Mouse (Mus musculus) MEL-GATA-1-ER (cell line): ENCODE data around the gene Fam20c.

Source experiments
- DNase-seq: peaks from one replicate; pipeline ENCODE4 v3.0.0-alpha.2; 2012; ENCODE audit warnings: low read depth; ENCODE audit errors: extremely low read depth

The Fam20c gene

GRCm38 (mm10) chr5:138756311-138757085 is 2.2 kb downstream of the Fam20c start:
- no peak for DNase-seq

DNA sequence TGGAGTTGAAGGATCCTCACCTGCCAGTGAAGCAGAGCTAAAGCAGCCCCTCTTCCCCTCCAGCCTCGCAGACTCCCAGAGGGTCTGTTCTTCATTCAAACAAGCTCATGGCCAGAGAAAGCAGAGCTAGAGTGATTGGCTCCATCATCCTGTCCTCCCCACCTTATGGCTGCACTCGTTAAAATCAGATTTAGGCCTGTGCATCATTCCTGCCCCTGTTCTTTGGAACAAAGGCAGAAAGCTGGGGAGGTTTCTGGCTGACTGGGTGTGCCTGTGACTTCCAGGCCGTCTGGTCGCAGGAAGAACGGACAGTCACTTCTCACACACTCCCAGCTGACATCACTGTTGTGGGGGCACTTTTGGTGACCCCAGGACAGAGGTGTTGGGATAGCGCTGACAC is 2.8 kb downstream of the Fam20c start:
- no peak for DNase-seq

DNA sequence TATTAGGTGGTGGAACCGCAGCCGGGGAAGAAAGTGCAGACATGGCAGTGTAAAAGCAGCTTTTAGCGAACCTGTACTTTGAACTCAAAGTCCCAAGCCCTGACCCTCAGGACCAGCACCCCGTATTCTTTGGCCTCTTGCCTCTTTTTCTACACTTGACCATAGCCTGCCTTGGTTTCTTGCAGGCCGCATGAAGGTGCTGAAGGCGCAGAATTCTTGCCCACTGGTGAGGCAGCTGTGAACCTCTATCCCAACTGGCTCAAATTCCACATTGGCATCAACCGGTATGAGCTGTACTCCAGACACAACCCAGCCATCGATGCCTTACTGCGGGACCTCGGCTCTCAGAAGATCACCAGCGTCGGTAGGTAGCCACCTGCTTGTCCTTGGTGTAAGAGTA is 3.3 kb downstream of the Fam20c start:
- no peak for DNase-seq

DNA sequence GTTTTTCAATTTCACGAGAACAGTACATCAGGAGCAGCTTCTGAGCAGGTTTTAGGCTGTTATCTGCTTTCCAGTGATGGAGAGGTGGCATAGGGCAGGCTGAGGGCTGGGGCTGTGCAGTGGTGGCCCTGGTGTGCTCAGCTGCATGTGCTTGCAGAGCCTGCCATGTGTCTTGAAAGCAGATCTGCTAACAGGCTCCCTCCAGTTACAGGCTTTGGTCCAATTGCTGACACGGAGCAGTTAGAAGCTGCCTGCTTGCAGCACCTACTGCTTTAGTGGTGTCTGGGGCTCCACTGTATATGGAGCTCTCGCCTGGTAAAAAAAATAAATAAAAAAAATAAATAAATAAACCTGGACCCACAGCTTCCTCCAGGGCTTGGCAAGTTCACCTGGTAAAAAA is 4.2 kb downstream of the Fam20c start:
- no peak for DNase-seq

DNA sequence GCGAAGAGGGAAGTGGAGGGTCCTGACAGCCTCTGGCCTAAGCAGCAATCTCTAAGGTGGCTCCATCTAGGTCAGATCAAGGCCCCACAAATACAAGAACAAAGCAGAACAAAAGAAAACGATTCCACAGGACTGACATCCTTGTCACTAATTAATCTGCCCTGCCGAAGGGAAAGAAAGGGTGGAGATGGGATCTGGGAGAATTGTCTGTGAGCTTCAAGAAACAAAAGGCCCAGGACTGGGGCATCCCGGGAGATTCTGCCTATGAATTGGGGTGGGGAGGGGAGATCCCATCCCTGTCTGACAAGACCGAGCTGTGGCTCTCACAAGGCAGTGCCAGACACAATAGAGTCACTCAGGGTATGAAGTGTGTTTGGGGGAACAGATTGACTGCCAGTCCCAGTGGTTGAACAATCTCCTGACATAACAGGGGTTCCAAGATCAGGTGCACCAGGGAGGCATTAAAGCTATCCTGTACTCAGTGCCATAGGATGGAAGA is 7.6 kb downstream of the Fam20c start:
- no peak for DNase-seq

DNA sequence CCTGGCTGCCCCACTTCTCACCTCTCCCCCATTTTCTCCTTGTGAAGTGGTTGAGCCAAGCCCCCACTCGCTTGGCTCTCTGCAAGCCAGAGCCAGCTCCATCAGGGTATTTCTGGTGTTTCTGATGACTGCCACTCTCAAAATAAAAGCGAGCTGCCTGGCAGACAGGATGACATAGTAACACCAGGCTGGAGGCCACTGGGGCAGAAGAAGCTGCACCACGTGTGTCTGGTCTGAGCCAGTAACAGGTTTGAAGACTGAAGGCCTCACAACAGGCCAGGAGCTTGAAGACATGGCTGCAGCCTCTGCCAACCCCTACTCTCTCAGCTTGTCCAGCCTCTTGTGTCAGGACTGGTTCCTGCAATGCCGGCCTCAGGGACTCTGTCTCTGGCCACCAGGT is 8.0 kb downstream of the Fam20c start:
- DNase-seq, result no peak

GRCm38 (mm10) chr5:138764601-138765000 is 10.3 kb downstream of the Fam20c start:
- no peak for DNase-seq

DNA sequence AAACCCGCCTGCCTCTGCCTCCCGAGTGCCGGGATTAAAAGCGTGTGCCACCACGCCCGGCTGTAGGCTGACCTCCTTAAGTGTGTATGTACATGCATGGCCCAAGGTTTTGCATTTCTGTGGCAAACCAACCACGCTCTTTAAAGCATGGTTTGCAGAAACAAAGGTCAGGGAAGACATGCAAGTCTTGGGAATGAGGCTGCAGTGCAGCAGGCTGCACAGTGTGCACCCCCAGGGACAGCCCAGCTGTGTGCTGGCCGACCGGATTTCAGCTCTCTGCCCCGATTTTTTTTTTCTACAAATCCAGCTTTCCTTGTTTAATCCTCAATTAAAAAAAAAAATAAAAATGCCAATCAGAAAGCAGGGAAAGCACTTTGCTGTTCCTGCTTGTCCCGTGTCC is 13.3 kb downstream of the Fam20c start:
- no peak for DNase-seq

GRCm38 (mm10) chr5:138768704-138769103 is 14.4 kb downstream of the Fam20c start:
- no peak for DNase-seq

GRCm38 (mm10) chr5:138769126-138769525 is 14.8 kb downstream of the Fam20c start:
- no peak for DNase-seq

DNA sequence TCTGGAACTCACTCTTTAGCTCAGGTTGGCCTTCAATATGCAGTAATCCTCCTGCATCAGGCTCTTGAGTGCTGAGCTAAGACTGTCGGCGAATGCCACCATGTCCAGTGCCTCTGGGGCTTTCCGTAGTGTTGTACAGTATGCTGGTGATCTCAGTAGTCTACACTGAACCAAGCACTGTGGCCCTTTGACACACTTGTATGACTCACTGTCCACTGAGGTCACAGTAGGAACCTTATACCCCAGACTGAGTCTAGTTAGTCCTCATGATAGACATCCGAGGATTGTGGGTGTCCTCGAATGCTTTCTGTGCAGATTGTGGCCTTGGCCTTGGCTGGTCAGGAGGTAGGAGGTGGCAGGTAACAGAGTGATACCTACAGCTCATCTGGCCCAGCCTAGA is 20.8 kb downstream of the Fam20c start:
- no peak for DNase-seq

DNA sequence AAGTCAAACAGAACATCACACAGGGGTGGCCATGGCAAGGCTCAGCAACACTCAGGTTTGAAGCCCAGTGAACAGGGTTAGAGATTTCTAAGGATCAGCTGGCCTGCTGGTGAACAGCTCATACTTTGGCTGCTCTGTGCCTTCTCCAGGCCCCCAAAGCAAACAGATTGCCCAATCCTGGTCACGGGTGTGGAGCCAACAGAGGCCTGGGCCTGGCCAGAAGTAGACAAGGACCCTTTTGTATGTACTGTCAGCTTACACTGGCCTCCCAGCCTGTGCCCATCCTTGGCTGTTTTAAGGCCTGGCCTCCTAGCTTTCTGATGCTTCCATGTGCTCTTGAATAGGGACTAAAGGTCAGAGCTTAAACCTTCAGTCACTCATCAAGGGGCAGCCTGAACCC is 22.0 kb downstream of the Fam20c start:
- DNase-seq, result no peak

- no peak for DNase-seq
Observed at GRCm38 (mm10) chr5:138778731-138779463, 24.6 kb downstream of the Fam20c start.

DNA sequence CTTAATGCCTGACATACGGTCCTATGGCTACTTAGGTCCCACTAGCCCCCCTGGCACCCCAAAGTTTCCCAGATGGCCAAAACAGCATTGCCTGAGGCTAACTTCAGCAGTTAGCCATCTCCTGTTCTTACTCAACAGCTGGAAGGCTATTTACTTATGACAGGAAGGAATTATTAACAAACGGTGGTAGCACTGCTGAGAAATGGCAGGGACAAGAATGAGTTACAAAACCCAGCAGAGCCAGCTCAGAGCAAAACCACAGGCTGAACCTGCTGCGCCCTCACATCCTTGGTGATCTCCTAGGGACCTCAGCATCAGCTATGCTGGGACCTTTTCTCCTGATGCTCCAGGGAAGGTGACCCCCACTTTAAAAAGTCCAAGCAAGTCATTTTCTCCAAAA is 25.3 kb downstream of the Fam20c start:
- DNase-seq, result no peak

- no peak for DNase-seq
Observed at GRCm38 (mm10) chr5:138782697-138783096, 28.4 kb downstream of the Fam20c start.

GRCm38 (mm10) chr5:138783181-138783580 is 28.9 kb downstream of the Fam20c start:
- DNase-seq, result no peak

- no peak for DNase-seq
Observed at GRCm38 (mm10) chr5:138785986-138786515, 31.7 kb downstream of the Fam20c start.

GRCm38 (mm10) chr5:138787648-138788047 is 33.3 kb downstream of the Fam20c start:
- DNase-seq, result no peak

DNA sequence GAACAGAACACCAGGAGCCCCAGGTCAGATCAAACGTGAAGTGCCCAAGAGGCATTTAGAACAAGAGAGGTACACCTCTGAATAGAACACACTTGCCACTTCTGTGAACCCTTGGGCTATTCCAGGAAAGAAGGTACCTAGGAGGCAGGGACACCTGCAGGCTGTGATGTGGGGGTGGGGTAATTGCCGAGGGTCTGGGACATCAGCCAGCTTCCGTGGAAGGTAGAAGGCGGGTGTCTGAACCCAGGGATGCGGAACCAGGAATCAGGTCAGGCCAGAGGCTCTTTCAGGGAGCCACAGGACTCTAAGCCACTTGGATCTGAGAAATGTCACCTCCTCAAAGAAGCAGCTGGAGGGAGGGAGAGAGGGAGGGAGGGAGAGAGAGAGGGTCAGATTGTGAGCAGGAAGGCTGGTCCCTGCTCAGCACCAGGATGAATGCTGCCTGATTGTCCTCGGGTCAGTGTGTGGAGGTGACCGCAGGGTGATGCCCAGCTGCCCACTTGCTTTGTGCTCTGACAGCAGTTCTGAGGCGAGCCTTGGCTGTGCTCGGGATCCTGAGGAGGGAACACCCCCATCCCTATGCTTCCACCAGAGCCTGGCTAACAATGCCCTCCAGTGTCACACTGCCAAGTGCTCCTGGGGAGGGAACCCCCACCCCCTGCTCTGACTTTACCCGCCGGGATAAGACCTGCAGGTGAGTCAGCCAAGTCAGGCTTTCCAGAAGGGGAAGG is 34.3 kb downstream of the Fam20c start:
- no peak for DNase-seq

DNA sequence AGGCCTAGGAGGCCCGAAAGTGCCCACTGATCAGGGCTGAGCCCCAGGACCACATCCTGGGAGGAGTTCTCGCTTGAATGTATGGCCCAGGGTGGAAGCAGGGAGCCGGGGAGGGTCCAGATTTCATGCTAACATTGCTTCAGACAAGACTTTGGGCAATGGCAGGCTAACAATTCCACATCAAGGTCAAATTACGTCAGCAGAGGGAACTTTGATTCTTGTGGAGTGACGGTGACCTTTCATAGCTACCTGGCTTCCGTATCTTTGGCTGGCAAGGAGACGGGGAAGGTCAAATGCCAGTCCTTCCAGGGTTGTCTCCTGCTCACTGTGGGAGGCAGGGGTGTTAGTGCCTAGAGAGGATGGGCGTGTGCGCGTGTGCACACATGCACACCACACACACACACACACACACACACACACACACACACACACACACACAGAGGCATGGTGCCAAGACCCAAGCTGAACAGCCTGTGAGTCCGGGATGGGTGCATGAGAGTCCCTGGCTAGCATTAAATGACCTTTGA is 36.7 kb downstream of the Fam20c start:
- DNase-seq, result no peak

DNA sequence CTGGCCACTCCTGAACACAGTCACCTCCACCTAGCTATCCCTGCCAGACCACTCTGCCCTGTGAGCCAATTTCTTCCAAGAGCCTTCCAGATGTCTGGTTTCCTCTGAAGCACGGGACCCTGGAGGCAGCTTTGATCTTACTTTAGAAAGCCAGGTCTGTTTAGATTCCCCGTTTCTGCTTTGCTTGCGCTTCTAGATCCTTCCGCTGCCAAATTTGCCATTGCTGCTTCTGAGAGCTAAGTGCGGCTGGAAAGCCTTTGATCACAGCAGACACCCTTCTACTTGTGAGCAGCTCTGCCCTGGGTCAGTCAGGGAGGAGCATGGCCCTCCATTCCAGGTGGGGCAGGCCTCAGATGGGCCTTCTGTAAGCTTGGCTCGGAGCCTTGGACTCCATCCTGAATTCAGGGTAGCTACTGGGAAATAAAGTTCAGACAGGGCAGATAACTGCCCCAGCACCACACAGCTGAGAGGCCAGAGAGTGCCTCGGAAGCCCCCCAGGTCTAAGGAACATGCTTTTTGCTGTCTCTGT is 47.3 kb downstream of the Fam20c start:
- no peak for DNase-seq
